Mouse (Mus musculus) CH12.LX (cell line): Measurements from ENCODE around the gene Dnaja1. TPM values are rescaled to one million over a fixed set of nuclear protein-coding genes. Genes with fewer than 3 reads are reported as not detected.

Source experiments
- DNase-seq: peaks from one replicate; pipeline ENCODE4 v3.0.0-alpha.2; 2013; ENCODE audit errors: extremely low read depth
- H3K27ac ChIP-seq: 2 replicates; pipeline ENCODE4 v1.5.1; 2012; ENCODE audit warnings: low read depth, mild to moderate bottlenecking, control low read depth, moderate library complexity; ENCODE audit not compliant: insufficient read depth
- H3K27me3 ChIP-seq: replicated peaks from 2 replicates; pipeline ENCODE3; 2012; ENCODE audit warnings: inconsistent platforms
- H3K36me3 ChIP-seq, 2 experiments: replicated peaks in 1 of 2; 2 replicates each; pipeline versions ENCODE3 to v1.6.1; 2012; ENCODE audit warnings: inconsistent platforms in 1 of 2, low read length in 1 of 2, mild to moderate bottlenecking in 1 of 2, mixed read lengths in 1 of 2, moderate library complexity in 1 of 2; ENCODE audit not compliant: control insufficient read depth in 1 of 2, insufficient read depth in 1 of 2
- H3K4me1 ChIP-seq, 2 experiments: 2 replicates each; pipeline ENCODE4 v1.6.1; 2012; ENCODE audit warnings: inconsistent platforms in 1 of 2, moderate library complexity in 1 of 2; ENCODE audit not compliant: insufficient read depth in 2 of 2, control insufficient read depth in 1 of 2
- H3K4me2 ChIP-seq: 2 replicates; pipeline ENCODE4 v1.6.1; 2012; ENCODE audit warnings: low read depth, mild to moderate bottlenecking, control low read depth; ENCODE audit not compliant: poor library complexity, insufficient read depth, severe bottlenecking
- H3K4me3 ChIP-seq, 3 experiments: fragments of 150-350 bp in 1 of 3; sonication (generic) in 1 of 3; replicated peaks in 1 of 3; 2 replicates each; pipeline versions ENCODE3 to v1.5.1; 2011 to 2012; ENCODE audit warnings: low read depth in 2 of 3, low read length in 2 of 3, mild to moderate bottlenecking in 2 of 3, moderate library complexity in 2 of 3, control low read depth in 1 of 3, improper control_type of control experiment in 1 of 3, inconsistent platforms in 1 of 3, mixed read lengths in 1 of 3; ENCODE audit not compliant: poor library complexity in 1 of 3
- H3K79me2 ChIP-seq: replicated peaks from 2 replicates; pipeline ENCODE4 v1.6.1; 2012; ENCODE audit warnings: mild to moderate bottlenecking, moderate library complexity; ENCODE audit not compliant: control insufficient read depth, poor library complexity, insufficient read depth, severe bottlenecking; ENCODE audit errors: extremely low read depth
- H3K9ac ChIP-seq: 2 replicates; pipeline ENCODE4 v1.6.1; 2012; ENCODE audit warnings: low read depth, mild to moderate bottlenecking, control low read depth, moderate library complexity; ENCODE audit not compliant: insufficient read depth
- H3K9me3 ChIP-seq: replicated peaks from 2 replicates; pipeline ENCODE3; 2012; ENCODE audit warnings: low read length, inconsistent platforms, mixed read lengths
- BHLHE40 ChIP-seq: IDR thresholded peaks from 2 replicates; pipeline ENCODE4 v1.6.1; 2011; ENCODE audit warnings: mild to moderate bottlenecking, low read depth, low read length, improper control_type of control experiment
- CHD1 ChIP-seq: IDR thresholded peaks from 2 replicates; pipeline ENCODE4 v1.6.1; 2012; ENCODE audit warnings: low read depth, low read length, improper control_type of control experiment, inconsistent platforms
- CHD2 ChIP-seq: IDR thresholded peaks from 2 replicates; pipeline ENCODE4 v1.6.1; 2011; ENCODE audit warnings: low read length, improper control_type of control experiment
- CTCF ChIP-seq, 2 experiments: IDR thresholded peaks in 1 of 2; conservative IDR thresholded peaks in 1 of 2; 2 replicates each; pipeline ENCODE4 v1.5.1; 2011 to 2012; ENCODE audit warnings: low read depth in 2 of 2, low read length in 2 of 2, improper control_type of control experiment in 1 of 2, inconsistent platforms in 1 of 2, mild to moderate bottlenecking in 1 of 2, moderate library complexity in 1 of 2
- E2F4 ChIP-seq: IDR thresholded peaks from 2 replicates; pipeline ENCODE4 v1.6.1; 2011; ENCODE audit warnings: low read depth, low read length, improper control_type of control experiment; ENCODE audit not compliant: insufficient replicate concordance
- ELF1 ChIP-seq: IDR thresholded peaks from 2 replicates; pipeline ENCODE4 v1.6.1; 2014; ENCODE audit warnings: low read depth, mild to moderate bottlenecking, inconsistent platforms, low read length, improper control_type of control experiment
- EP300 ChIP-seq: IDR thresholded peaks from 2 replicates; pipeline ENCODE4 v1.6.1; 2011; ENCODE audit warnings: low read length, improper control_type of control experiment
- ETS1 ChIP-seq: conservative IDR thresholded peaks from 2 replicates; pipeline ENCODE4 v1.6.1; 2012; ENCODE audit warnings: low read depth, mild to moderate bottlenecking, inconsistent platforms, low read length, improper control_type of control experiment, moderate library complexity
- GABPA ChIP-seq: IDR thresholded peaks from 2 replicates; pipeline ENCODE4 v1.6.1; 2012; ENCODE audit warnings: low read depth, low read length, improper control_type of control experiment, inconsistent platforms; ENCODE audit not compliant: insufficient replicate concordance
- HCFC1 ChIP-seq: IDR thresholded peaks from 2 replicates; pipeline ENCODE4 v1.6.1; 2012; ENCODE audit warnings: low read depth, mild to moderate bottlenecking, inconsistent platforms, low read length, improper control_type of control experiment
- IRF4 ChIP-seq: IDR thresholded peaks from 2 replicates; pipeline ENCODE4 v1.6.1; 2014; ENCODE audit warnings: low read depth, mild to moderate bottlenecking, inconsistent platforms, low read length, improper control_type of control experiment
- JUN ChIP-seq: IDR thresholded peaks from 2 replicates; pipeline ENCODE4 v1.6.1; 2011; ENCODE audit warnings: low read depth, mild to moderate bottlenecking, low read length, improper control_type of control experiment, moderate library complexity; ENCODE audit not compliant: insufficient read depth
- JUND ChIP-seq: conservative IDR thresholded peaks from 2 replicates; pipeline ENCODE4 v1.6.1; 2011; ENCODE audit warnings: low read depth, low read length, improper control_type of control experiment
- KAT2A ChIP-seq: IDR thresholded peaks from 2 replicates; pipeline ENCODE4 v1.6.1; 2012; ENCODE audit warnings: low read length, improper control_type of control experiment, inconsistent platforms; ENCODE audit not compliant: insufficient replicate concordance
- MAFK ChIP-seq: IDR thresholded peaks from 2 replicates; pipeline ENCODE4 v1.6.1; 2011; ENCODE audit warnings: low read length, improper control_type of control experiment; ENCODE audit not compliant: insufficient replicate concordance
- MAX ChIP-seq: IDR thresholded peaks from 2 replicates; pipeline ENCODE4 v1.6.1; 2011; ENCODE audit warnings: low read length, improper control_type of control experiment
- MAZ ChIP-seq: IDR thresholded peaks from 2 replicates; pipeline ENCODE4 v1.6.1; 2012; ENCODE audit warnings: low read depth, mild to moderate bottlenecking, inconsistent platforms, low read length, improper control_type of control experiment, moderate library complexity
- MEF2A ChIP-seq: IDR thresholded peaks from 2 replicates; pipeline ENCODE4 v1.6.1; 2014; ENCODE audit warnings: low read depth, mild to moderate bottlenecking, inconsistent platforms, low read length, improper control_type of control experiment, borderline replicate concordance
- MXI1 ChIP-seq: IDR thresholded peaks from 2 replicates; pipeline ENCODE4 v1.6.1; 2011; ENCODE audit warnings: mild to moderate bottlenecking, low read depth, low read length, improper control_type of control experiment
- MYC ChIP-seq: IDR thresholded peaks from 2 replicates; pipeline ENCODE4 v1.6.1; 2011; ENCODE audit warnings: low read depth, mild to moderate bottlenecking, improper control_type of control experiment, low read length
- NELFE ChIP-seq: IDR thresholded peaks from 2 replicates; pipeline ENCODE4 v1.6.1; 2011; ENCODE audit warnings: low read depth, low read length, improper control_type of control experiment
- NRF1 ChIP-seq: IDR thresholded peaks from 2 replicates; pipeline ENCODE4 v1.6.1; 2014; ENCODE audit warnings: low read depth, mild to moderate bottlenecking, inconsistent platforms, low read length, improper control_type of control experiment, moderate library complexity
- PAX5 ChIP-seq: IDR thresholded peaks from 2 replicates; pipeline ENCODE4 v1.6.1; 2012; ENCODE audit warnings: low read length, inconsistent platforms, mixed read lengths
- POLR2A ChIP-seq: IDR thresholded peaks from 2 replicates; pipeline ENCODE4 v1.6.1; 2011; ENCODE audit warnings: low read depth, mild to moderate bottlenecking, improper control_type of control experiment, low read length
- POLR2AphosphoS2 ChIP-seq: IDR thresholded peaks from 2 replicates; pipeline ENCODE4 v1.6.1; 2011; ENCODE audit warnings: low read depth, low read length, improper control_type of control experiment
- RAD21 ChIP-seq: IDR thresholded peaks from 2 replicates; pipeline ENCODE4 v1.6.1; 2011; ENCODE audit warnings: low read depth, mild to moderate bottlenecking, low read length, improper control_type of control experiment, moderate library complexity
- RCOR1 ChIP-seq: conservative IDR thresholded peaks from 2 replicates; pipeline ENCODE4 v1.6.1; 2012; ENCODE audit warnings: low read depth, mild to moderate bottlenecking, inconsistent platforms, low read length, improper control_type of control experiment
- SIN3A ChIP-seq: IDR thresholded peaks from 2 replicates; pipeline ENCODE4 v1.6.1; 2012; ENCODE audit warnings: low read length, improper control_type of control experiment, inconsistent platforms
- SMC3 ChIP-seq: IDR thresholded peaks from 2 replicates; pipeline ENCODE4 v1.6.1; 2011; ENCODE audit warnings: low read depth, low read length, improper control_type of control experiment
- TBP ChIP-seq: conservative IDR thresholded peaks from 2 replicates; pipeline ENCODE4 v1.6.1; 2011; ENCODE audit warnings: low read depth, low read length, improper control_type of control experiment
- TCF12 ChIP-seq: IDR thresholded peaks from 2 replicates; pipeline ENCODE4 v1.6.1; 2014; ENCODE audit warnings: low read depth, mild to moderate bottlenecking, inconsistent platforms, low read length, improper control_type of control experiment
- UBTF ChIP-seq: IDR thresholded peaks from 2 replicates; pipeline ENCODE4 v1.6.1; 2012; ENCODE audit warnings: low read depth, mild to moderate bottlenecking, inconsistent platforms, low read length, improper control_type of control experiment, moderate library complexity
- USF2 ChIP-seq: conservative IDR thresholded peaks from 2 replicates; pipeline ENCODE4 v1.6.1; 2011; ENCODE audit warnings: low read depth, low read length, improper control_type of control experiment
- ZC3H11A ChIP-seq: IDR thresholded peaks from 2 replicates; pipeline ENCODE4 v1.6.1; 2012; ENCODE audit warnings: low read depth, mild to moderate bottlenecking, inconsistent platforms, low read length, improper control_type of control experiment
- ZKSCAN1 ChIP-seq: IDR thresholded peaks from 2 replicates; pipeline ENCODE4 v1.6.1; 2012; ENCODE audit warnings: low read depth, inconsistent platforms, low read length, improper control_type of control experiment, borderline replicate concordance
- ZMIZ1 ChIP-seq: IDR thresholded peaks from 2 replicates; pipeline ENCODE4 v1.6.1; 2012; ENCODE audit warnings: low read depth, mild to moderate bottlenecking, inconsistent platforms, low read length, improper control_type of control experiment
- ZNF384 ChIP-seq: IDR thresholded peaks from 2 replicates; pipeline ENCODE4 v1.6.1; 2012; ENCODE audit warnings: low read depth, low read length, improper control_type of control experiment, inconsistent platforms
- dilution Hi-C: fragments of 300-500 bp; cut with MboI; formaldehyde crosslinking; loops from 2 replicates; pipeline ENCODE4 v1.14.3; 2020; ENCODE audit warnings: low sequenced_read_pairs; ENCODE audit not compliant: extremely low pct_unique_long_range_greater_than_20kb, extremely low pct_ligation_motif_present
- in situ Hi-C: fragments of 300-500 bp; cut with MboI; formaldehyde crosslinking; loops from 3 replicates; pipeline ENCODE4 v1.14.3; 2019; ENCODE audit warnings: low sequenced_read_pairs, low pct_ligation_motif_present, low pct_unique_long_range_greater_than_20kb, mixed read lengths
- polyA plus RNA-seq: library from polyadenylated mRNA; unstranded; fragments of >175 nt; gene quantifications from 2 replicates; pipeline ENCODE4 v1.2.1, GENCODE M21; 2012; ENCODE audit warnings: low read depth; ENCODE audit not compliant: insufficient read length
- total RNA-seq, 2 experiments: library from RNA; depleted of rRNA; stranded (reverse); fragments of 300-350 nt in 1 of 2; fragments of >200 nt in 1 of 2; gene quantifications; 2 replicates each; pipeline ENCODE4 v1.2.3; 2012 to 2014

Gene Dnaja1
- 67.9 and 127 TPM in 2 replicates for total RNA-seq (2012; rRNA removed)
- 117 and 170 TPM in 2 replicates for total RNA-seq (2014; rRNA removed)
- 412 and 485 TPM in 2 replicates for polyA plus RNA-seq

DNA sequence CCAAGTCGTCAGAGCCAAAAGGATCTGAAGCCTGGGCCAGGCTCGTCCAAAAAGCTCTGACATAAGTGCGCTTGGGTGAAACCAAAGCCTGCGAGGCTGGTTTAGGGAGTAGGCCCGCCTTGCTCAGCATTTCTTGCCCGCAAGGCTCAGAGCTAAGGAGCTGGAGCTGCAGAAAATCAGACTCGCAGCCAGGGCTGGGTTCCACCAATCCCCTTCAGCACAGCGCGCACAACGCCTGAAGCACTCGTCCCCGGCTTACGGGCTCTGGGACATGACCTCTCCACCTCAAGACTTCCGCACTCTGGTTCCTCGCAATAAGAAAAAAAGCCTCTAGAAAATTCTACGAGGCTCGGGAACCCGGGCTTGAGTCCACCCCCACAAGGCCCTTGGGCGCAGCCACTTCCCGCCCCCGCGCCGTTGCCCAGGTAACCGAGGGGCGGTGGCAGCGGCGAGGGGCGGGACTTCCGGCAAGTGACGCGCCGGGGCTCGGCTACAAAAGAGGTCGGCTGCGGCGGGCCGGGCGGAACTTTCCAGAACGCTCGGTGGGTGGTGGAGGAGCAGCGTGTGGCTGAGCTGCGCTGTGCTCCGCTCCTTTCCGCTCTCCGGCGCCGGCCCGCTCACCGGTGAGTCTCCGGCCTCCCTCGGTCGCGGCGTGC lies at the start of gene Dnaja1:
Gene Dnaja1, plus strand, starts transcription at position 140 of the 656 bp plus-strand sequence.
- peaks cover 16 to 29% of the 10 kb centered on the region in 2 experiments for H3K36me3 ChIP-seq
- H3K4me3 ChIP-seq = peak within 1 kb of the TSS; percentile 79 to 99 (median 95)
- TF ChIP-seq POLR2AphosphoS2 (peak; percentile 97), ZMIZ1 (peak; percentile 98), ZC3H11A (no peak), POLR2A (peak; percentile 98), MEF2A (peak; percentile 31; the same call in 1 of the 2 replicates), IRF4 (peak; percentile 47), ZNF384 (peak; percentile 91), CHD1 (peak; percentile 77; the same call in 1 of the 2 replicates), MYC (0 out of 2 replicates have a peak, but pooled peaks have one; percentile 41), RCOR1 (peak; percentile 51; the same call in 1 of the 2 replicates), ZKSCAN1 (no peak), MAFK (peak; percentile 81), BHLHE40 (no peak), GABPA (no peak), EP300 (peak; percentile 33; the same call in 1 of the 2 replicates), MAX (peak; percentile 70), UBTF (peak; percentile 66; the same call in 1 of the 2 replicates), MAZ (no peak; the same call in none of the 2 replicates), RAD21 (no peak), PAX5 (no peak), NELFE (peak; percentile 98), ELF1 (peak; percentile 92), JUN (no peak), TCF12 (peak; percentile 91), JUND (0 out of 2 replicates have a peak, but pooled peaks have one; percentile 24), CTCF (conservative IDR thresholded peaks at IDR 0.05 in 1 of 2, IDR thresholded peaks at IDR 0.05 in 1 of 2; ENCODE audit: low read depth in 2 of 2, low read length in 2 of 2) (no peak), ETS1 (peak; percentile 31; the same call in 1 of the 2 replicates), SMC3 (no peak), TBP (peak; percentile 90), MXI1 (peak; percentile 89; the same call in 1 of the 2 replicates), CHD2 (peak; percentile 59), E2F4 (peak; percentile 35; the same call in 1 of the 2 replicates), HCFC1 (peak; percentile 74), KAT2A (no peak), NRF1 (no peak), SIN3A (peak; percentile 93), USF2 (no peak)
- TF ChIP-seq, all 38 proteins: peak for 24
- Histone ChIP-seq H3K27me3 (no peaks in the 10 kb centered on the region), H3K79me2 (peaks cover 37% of the 10 kb centered on the region), H3K27ac (peak within 1 kb of the TSS; percentile 85), H3K9ac (peak within 1 kb of the TSS; percentile 91), H3K4me1 (peaks cover 5 to 37% of the 10 kb centered on the region in 2 experiments; a peak in 3 of 4 replicates), H3K4me2 (peak within 1 kb of the TSS; percentile 94), H3K9me3 (no peaks in the 10 kb centered on the region)
- in situ Hi-C loops = no loop called here
- peak; percentile 94 for DNase-seq
- dilution Hi-C loops = no loop called here
